Mouse (Mus musculus) MEL (cell line): ENCODE measurements around the gene Slc25a22. TPM values are rescaled to one million over a fixed set of nuclear protein-coding genes. Genes with fewer than 3 reads are reported as not detected.

Experiments
- DNase-seq: peaks from one replicate; pipeline ENCODE4 v3.0.0; 2011; ENCODE audit warnings: low read depth, low spot score
- H3K27ac ChIP-seq: 2 replicates; pipeline ENCODE4 v1.5.1; 2012; ENCODE audit warnings: low read depth, mild to moderate bottlenecking, control low read depth, low read length, moderate library complexity; ENCODE audit not compliant: control insufficient read depth
- H3K27me3 ChIP-seq, 2 experiments: fragments of 150-350 bp in 1 of 2; sonication (generic) in 1 of 2; 2 replicates each; pipeline ENCODE4 v1.6.1; 2012; ENCODE audit warnings: low read length in 2 of 2, mild to moderate bottlenecking in 2 of 2, improper control_type of control experiment in 1 of 2, moderate library complexity in 1 of 2; ENCODE audit not compliant: insufficient read depth in 2 of 2, control insufficient read depth in 1 of 2
- H3K36me3 ChIP-seq, 2 experiments: 2 replicates each; pipeline ENCODE4 v1.6.1; 2012 to 2014; ENCODE audit warnings: low read length in 2 of 2, improper control_type of control experiment in 1 of 2, inconsistent platforms in 1 of 2, mild to moderate bottlenecking in 1 of 2; ENCODE audit not compliant: insufficient read depth in 2 of 2, control insufficient read depth in 1 of 2
- H3K4me1 ChIP-seq, 2 experiments: fragments of 150-350 bp in 1 of 2; sonication (generic) in 1 of 2; 2 replicates each; pipeline ENCODE4 v1.6.1; 2012; ENCODE audit warnings: low read length in 2 of 2, improper control_type of control experiment in 1 of 2, mild to moderate bottlenecking in 1 of 2; ENCODE audit not compliant: insufficient read depth in 2 of 2, control insufficient read depth in 1 of 2
- H3K4me3 ChIP-seq, 2 experiments: fragments of 150-350 bp in 1 of 2; sonication (generic) in 1 of 2; 2 replicates each; pipeline ENCODE4 v1.5.1; 2012; ENCODE audit warnings: low read depth in 2 of 2, low read length in 2 of 2, mild to moderate bottlenecking in 2 of 2, moderate library complexity in 2 of 2, control low read depth in 1 of 2, improper control_type of control experiment in 1 of 2; ENCODE audit not compliant: control insufficient read depth in 1 of 2, insufficient read depth in 1 of 2
- H3K79me2 ChIP-seq: 2 replicates; pipeline ENCODE4 v1.6.1; 2012; ENCODE audit warnings: mild to moderate bottlenecking, low read length, moderate library complexity; ENCODE audit not compliant: control insufficient read depth, poor library complexity, insufficient read depth
- H3K9ac ChIP-seq: 2 replicates; pipeline ENCODE4 v1.6.1; 2012; ENCODE audit warnings: low read depth, mild to moderate bottlenecking, control low read depth, low read length, moderate library complexity; ENCODE audit not compliant: control insufficient read depth, poor library complexity, severe bottlenecking
- H3K9me3 ChIP-seq: fragments of 150-350 bp; sonication (generic); replicated peaks from 2 replicates; pipeline ENCODE4 v1.6.1; 2012; ENCODE audit warnings: mild to moderate bottlenecking, low read length, improper control_type of control experiment, moderate library complexity; ENCODE audit not compliant: insufficient read depth
- BHLHE40 ChIP-seq: IDR thresholded peaks from 2 replicates; pipeline ENCODE4 v1.6.1; 2012; ENCODE audit warnings: low read depth, mild to moderate bottlenecking, inconsistent platforms, low read length, improper control_type of control experiment, borderline replicate concordance
- CHD1 ChIP-seq: IDR thresholded peaks from 2 replicates; pipeline ENCODE4 v1.6.1; 2012; ENCODE audit warnings: low read depth, mild to moderate bottlenecking, inconsistent platforms, low read length, improper control_type of control experiment
- CHD2 ChIP-seq: IDR thresholded peaks from 2 replicates; pipeline ENCODE4 v1.6.1; 2011; ENCODE audit warnings: low read length, improper control_type of control experiment
- CTCF ChIP-seq, 3 experiments: IDR thresholded peaks in 2 of 3; conservative IDR thresholded peaks in 1 of 3; 2 replicates each; pipeline ENCODE4 v1.5.1; 2011 to 2012; ENCODE audit warnings: low read length in 3 of 3, low read depth in 2 of 3, mild to moderate bottlenecking in 2 of 3, improper control_type of control experiment in 1 of 3, inconsistent platforms in 1 of 3, mixed read lengths in 1 of 3, moderate library complexity in 1 of 3; ENCODE audit not compliant: control insufficient read depth in 1 of 3, insufficient read depth in 1 of 3, poor library complexity in 1 of 3, severe bottlenecking in 1 of 3
- E2F4 ChIP-seq: IDR thresholded peaks from 2 replicates; pipeline ENCODE4 v1.6.1; 2011; ENCODE audit warnings: low read depth, low read length, improper control_type of control experiment, borderline replicate concordance
- HCFC1 ChIP-seq: IDR thresholded peaks from 2 replicates; pipeline ENCODE4 v1.6.1; 2012; ENCODE audit warnings: low read depth, mild to moderate bottlenecking, inconsistent platforms, low read length, improper control_type of control experiment, moderate library complexity
- KAT2A ChIP-seq: conservative IDR thresholded peaks from 2 replicates; pipeline ENCODE4 v1.6.1; 2012; ENCODE audit warnings: low read depth, low read length, improper control_type of control experiment, inconsistent platforms
- MAX ChIP-seq: IDR thresholded peaks from 2 replicates; pipeline ENCODE4 v1.6.1; 2011; ENCODE audit warnings: low read length, improper control_type of control experiment
- MEF2A ChIP-seq: IDR thresholded peaks from 2 replicates; pipeline ENCODE4 v1.6.1; 2014; ENCODE audit warnings: low read depth, mild to moderate bottlenecking, inconsistent platforms, low read length, improper control_type of control experiment; ENCODE audit not compliant: poor library complexity, insufficient replicate concordance, severe bottlenecking; ENCODE audit errors: extremely low read depth
- MXI1 ChIP-seq: IDR thresholded peaks from 2 replicates; pipeline ENCODE4 v1.6.1; 2011; ENCODE audit warnings: mild to moderate bottlenecking, low read depth, low read length, improper control_type of control experiment
- MYB ChIP-seq: IDR thresholded peaks from 2 replicates; pipeline ENCODE4 v1.6.1; 2011; ENCODE audit warnings: mild to moderate bottlenecking, low read depth, low read length, improper control_type of control experiment
- MYC ChIP-seq: IDR thresholded peaks from 2 replicates; pipeline ENCODE4 v1.6.1; 2011; ENCODE audit warnings: low read depth, mild to moderate bottlenecking, low read length, improper control_type of control experiment, moderate library complexity
- NELFE ChIP-seq: IDR thresholded peaks from 2 replicates; pipeline ENCODE4 v1.6.1; 2011; ENCODE audit warnings: low read depth, low read length, improper control_type of control experiment
- NRF1 ChIP-seq: IDR thresholded peaks from 2 replicates; pipeline ENCODE4 v1.6.1; 2014; ENCODE audit warnings: low read depth, mild to moderate bottlenecking, inconsistent platforms, low read length, improper control_type of control experiment, moderate library complexity; ENCODE audit not compliant: poor library complexity, insufficient read depth, severe bottlenecking
- POLR2A ChIP-seq, 2 experiments: IDR thresholded peaks; 2 replicates each; pipeline ENCODE4 v1.6.1; 2011 to 2012; ENCODE audit warnings: low read length in 2 of 2, mild to moderate bottlenecking in 2 of 2, control low read depth in 1 of 2, improper control_type of control experiment in 1 of 2, low read depth in 1 of 2, moderate library complexity in 1 of 2; ENCODE audit not compliant: control insufficient read depth in 1 of 2, insufficient read depth in 1 of 2, poor library complexity in 1 of 2
- RAD21 ChIP-seq: IDR thresholded peaks from 2 replicates; pipeline ENCODE4 v1.6.1; 2011; ENCODE audit warnings: mild to moderate bottlenecking, low read depth, low read length, improper control_type of control experiment
- RCOR1 ChIP-seq: IDR thresholded peaks from 2 replicates; pipeline ENCODE4 v1.6.1; 2012; ENCODE audit warnings: low read depth, mild to moderate bottlenecking, inconsistent platforms, low read length, improper control_type of control experiment
- SIN3A ChIP-seq: IDR thresholded peaks from 2 replicates; pipeline ENCODE4 v1.6.1; 2012; ENCODE audit warnings: low read length, improper control_type of control experiment, inconsistent platforms
- SMC3 ChIP-seq: IDR thresholded peaks from 2 replicates; pipeline ENCODE4 v1.6.1; 2011; ENCODE audit warnings: low read depth, low read length, improper control_type of control experiment
- TBP ChIP-seq: IDR thresholded peaks from 2 replicates; pipeline ENCODE4 v1.8.0; 2011; ENCODE audit warnings: low read depth, low read length, improper control_type of control experiment
- TCF12 ChIP-seq: IDR thresholded peaks from 2 replicates; pipeline ENCODE4 v1.6.1; 2014; ENCODE audit warnings: low read depth, mild to moderate bottlenecking, inconsistent platforms, low read length, improper control_type of control experiment, moderate library complexity
- UBTF ChIP-seq: IDR thresholded peaks from 2 replicates; pipeline ENCODE4 v1.6.1; 2012; ENCODE audit warnings: low read depth, mild to moderate bottlenecking, inconsistent platforms, low read length, improper control_type of control experiment, moderate library complexity, borderline replicate concordance; ENCODE audit not compliant: insufficient read depth
- USF2 ChIP-seq, 2 experiments: IDR thresholded peaks; 2 replicates each; pipeline ENCODE4 v1.6.1; 2011 to 2012; ENCODE audit warnings: improper control_type of control experiment in 2 of 2, low read length in 2 of 2, borderline replicate concordance in 1 of 2, inconsistent platforms in 1 of 2, low read depth in 1 of 2, mild to moderate bottlenecking in 1 of 2; ENCODE audit not compliant: insufficient read depth in 1 of 2
- ZC3H11A ChIP-seq: IDR thresholded peaks from 2 replicates; pipeline ENCODE4 v1.6.1; 2012; ENCODE audit warnings: low read depth, mild to moderate bottlenecking, inconsistent platforms, low read length, improper control_type of control experiment
- ZMIZ1 ChIP-seq: IDR thresholded peaks from 2 replicates; pipeline ENCODE4 v1.6.1; 2012; ENCODE audit warnings: low read depth, mild to moderate bottlenecking, inconsistent platforms, low read length, improper control_type of control experiment, moderate library complexity
- ZNF384 ChIP-seq: IDR thresholded peaks from 2 replicates; pipeline ENCODE4 v1.6.1; 2012; ENCODE audit warnings: low read depth, mild to moderate bottlenecking, inconsistent platforms, low read length, improper control_type of control experiment
- polyA plus RNA-seq, 2 experiments: library from polyadenylated mRNA; stranded (reverse) in 1 of 2; unstranded in 1 of 2; fragments of >175 nt in 1 of 2; fragments of >200 nt in 1 of 2; gene quantifications; 2 replicates each; pipeline versions ENCODE4 v1.2.1 to v1.2.4; 2012; ENCODE audit warnings: low replicate concordance in 2 of 2, low read depth in 1 of 2; ENCODE audit not compliant: insufficient read length in 2 of 2, insufficient read depth in 1 of 2, missing spikeins in 1 of 2
- total RNA-seq: library from RNA; depleted of rRNA; stranded (reverse); fragments of 300-350 nt; gene quantifications from 2 replicates; pipeline ENCODE4 v1.2.3, GENCODE M21; 2012

The Slc25a22 gene
- total and polyA plus RNA-seq, 3 experiments: 23.8 to 46.0 TPM; not detected in 1

DNA sequence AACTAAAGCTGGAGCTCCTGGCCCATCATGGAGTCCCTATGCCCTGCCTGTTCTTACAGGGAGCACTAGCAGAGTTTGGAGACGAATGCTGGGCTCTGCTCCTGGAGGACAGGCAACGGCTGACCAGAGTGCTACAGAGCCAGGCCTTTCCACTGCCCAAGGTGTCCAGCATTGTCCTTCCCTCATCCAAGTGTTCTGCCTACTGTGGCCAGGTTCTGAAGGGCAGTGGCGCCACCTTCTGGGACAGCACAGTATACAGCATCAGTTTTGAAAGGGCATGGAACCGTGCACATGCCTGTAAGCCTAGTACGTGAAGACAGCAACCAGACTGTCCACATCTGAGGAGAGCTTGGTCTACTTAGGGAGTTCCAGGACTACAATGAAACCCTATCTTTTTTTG lies 34.4 kb downstream of the Slc25a22 start (continued):
- no peak for TF ChIP-seq ZNF384
- no peak for TF ChIP-seq NRF1
- TF ChIP-seq NELFE: no peak
- TF ChIP-seq KAT2A: no peak
- TF ChIP-seq ZMIZ1: no peak
- TF ChIP-seq TCF12: no peak
- no peak for TF ChIP-seq MYB
- no peak for TF ChIP-seq MAX
- no peak for TF ChIP-seq CHD1
- no peak for TF ChIP-seq RCOR1
- no peak for TF ChIP-seq POLR2A (IDR thresholded peaks at IDR 0.05; ENCODE audit: control insufficient read depth in 1 of 2, insufficient read depth in 1 of 2, low read depth in 1 of 2, low read length in 2 of 2, poor library complexity in 1 of 2)
- TF ChIP-seq CHD2: no peak

DNA sequence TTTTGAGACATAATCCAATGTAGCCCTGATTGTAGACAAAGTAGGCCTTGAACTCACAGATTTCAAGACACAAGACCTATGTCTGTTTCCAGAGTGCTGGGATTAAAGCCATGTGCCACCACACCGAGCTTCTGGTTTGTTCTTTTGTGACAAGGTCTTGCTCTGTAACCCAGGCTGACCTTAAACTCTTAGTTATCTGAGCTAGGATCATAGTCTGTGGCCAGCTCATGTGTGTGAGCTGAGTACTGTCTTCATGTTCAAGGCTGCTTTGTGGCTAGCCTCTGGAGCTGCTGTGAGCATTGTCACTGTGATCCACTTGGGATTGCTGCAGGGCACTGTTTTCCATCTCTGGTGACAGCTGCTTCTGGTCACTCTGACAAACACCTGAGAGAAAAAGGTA lies 42.3 kb downstream of the Slc25a22 start:
- H3K4me3 ChIP-seq: no peak overlapping the region
- H3K27me3 ChIP-seq: no peaks in the 10 kb centered on the region
- no peak overlapping the region for H3K27ac ChIP-seq
- no peaks in the 10 kb centered on the region for H3K9me3 ChIP-seq
- peaks cover 25% of the 10 kb centered on the region for H3K79me2 ChIP-seq
- H3K36me3 ChIP-seq: peaks cover 21 to 25% of the 10 kb centered on the region in 2 experiments
- peaks cover 0 to 10% of the 10 kb centered on the region in 2 experiments; a peak in 3 of 4 replicates for H3K4me1 ChIP-seq
- no peak overlapping the region for H3K9ac ChIP-seq
- no peak for DNase-seq
- TF ChIP-seq TBP: no peak
- TF ChIP-seq UBTF: no peak
- no peak for TF ChIP-seq RAD21

DNA sequence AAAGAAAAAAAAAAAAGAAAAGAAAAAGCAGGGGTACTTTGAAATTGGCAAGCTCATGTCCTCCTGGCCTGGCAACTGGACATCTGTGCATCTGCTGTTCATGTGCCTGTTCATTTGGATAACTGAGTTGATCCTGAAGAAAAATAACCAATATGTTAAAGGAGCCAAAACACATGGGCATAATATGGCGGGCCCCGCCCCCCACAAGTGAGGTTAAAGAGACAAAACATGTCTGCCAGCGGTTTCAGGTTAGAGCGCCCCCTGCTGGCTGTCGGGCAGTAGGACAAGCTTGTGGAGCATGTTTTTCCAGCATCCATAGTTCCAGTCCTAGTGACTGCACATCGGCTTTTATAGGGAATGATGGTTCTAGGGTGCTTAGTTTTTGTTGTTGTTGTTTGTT lies 42.9 kb downstream of the Slc25a22 start:
- peaks cover 24 to 27% of the 10 kb centered on the region in 2 experiments for H3K36me3 ChIP-seq
- TF ChIP-seq RCOR1: peak; percentile 25; the same call in 1 of the 2 replicates
- no peak for TF ChIP-seq USF2 (IDR thresholded peaks at IDR 0.05; ENCODE audit: borderline replicate concordance in 1 of 2, insufficient read depth in 1 of 2, low read depth in 1 of 2, low read length in 2 of 2)
- peak; percentile 71; the same call in 1 of the 2 replicates for TF ChIP-seq MAX
- no peak; the same call in 1 of the 2 replicates for TF ChIP-seq BHLHE40
- TF ChIP-seq MYC: peak; percentile 78; the same call in 1 of the 2 replicates
- TF ChIP-seq ZNF384: peak; percentile 69
- no peak for TF ChIP-seq MEF2A
- peak; percentile 87 to 95 (median 89) for TF ChIP-seq CTCF (IDR thresholded peaks at IDR 0.05 in 2 of 3, conservative IDR thresholded peaks at IDR 0.05 in 1 of 3; ENCODE audit: control insufficient read depth in 1 of 3, insufficient read depth in 1 of 3, low read depth in 2 of 3, low read length in 3 of 3, poor library complexity in 1 of 3, severe bottlenecking in 1 of 3)
- TF ChIP-seq E2F4: no peak
- TF ChIP-seq RAD21: peak; percentile 46
- TF ChIP-seq SMC3: peak; percentile 72
- no peak for TF ChIP-seq NELFE
- no peak for TF ChIP-seq UBTF
- peak; percentile 97 for TF ChIP-seq MXI1
- peak; percentile 49; the same call in 1 of the 2 replicates for TF ChIP-seq ZC3H11A
- TF ChIP-seq SIN3A: peak; percentile 79
- TF ChIP-seq HCFC1: peak; percentile 54; the same call in 1 of the 2 replicates
- no peak overlapping the region for H3K4me3 ChIP-seq
- H3K9me3 ChIP-seq: no peaks in the 10 kb centered on the region
- H3K4me1 ChIP-seq: peaks cover 0 to 15% of the 10 kb centered on the region in 2 experiments; a peak in 3 of 4 replicates
- peak overlapping the region; percentile 23; the same call in 1 of the 2 replicates for H3K9ac ChIP-seq
- peak overlapping the region; percentile 40; the same call in 1 of the 2 replicates for H3K27ac ChIP-seq
- DNase-seq: peak; percentile 88
- H3K27me3 ChIP-seq: no peaks in the 10 kb centered on the region
- H3K79me2 ChIP-seq: peaks cover 25% of the 10 kb centered on the region
